Mouse (Mus musculus) erythroblast, embryonic 14.5 days (primary cell): Measurements from ENCODE around the gene Gapt.
"Not testable (repeated sequence)": the region's sequence is repeated elsewhere in the genome, so short reads cannot be mapped to it uniquely, and the experiment has no call there.

Source experiments
- GATA1 ChIP-seq: IDR thresholded peaks from 2 replicates; pipeline ENCODE4 v1.6.1; 2012; ENCODE audit warnings: low read length, inconsistent platforms, mixed read lengths
- TAL1 ChIP-seq: IDR thresholded peaks from 3 replicates; pipeline ENCODE4 v1.6.1; 2012; ENCODE audit warnings: low read length, inconsistent platforms, mixed read lengths

DNA sequence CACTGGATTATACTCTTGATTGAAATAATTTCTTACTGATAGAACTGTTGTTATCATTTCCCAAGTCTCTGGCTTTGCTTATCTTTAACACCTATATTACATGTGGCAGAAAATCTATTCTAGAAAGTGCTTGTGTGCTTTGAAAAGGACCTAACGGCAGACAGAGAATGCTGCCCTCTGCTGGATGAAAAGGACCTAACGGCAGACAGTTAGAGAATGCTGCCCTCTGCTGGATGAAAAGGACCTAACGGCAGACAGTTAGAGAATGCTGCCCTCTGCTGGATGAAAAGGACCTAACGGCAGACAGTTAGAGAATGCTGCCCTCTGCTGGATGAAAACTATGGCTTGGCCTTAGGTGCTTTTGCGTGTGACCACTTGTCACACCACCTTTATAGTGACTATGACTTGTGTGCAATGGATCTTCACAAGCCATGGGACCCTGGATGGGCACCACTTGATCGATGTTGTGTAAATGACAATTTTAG, 11.6 kb upstream of the Gapt start:
- not testable (repeated sequence) for TF ChIP-seq GATA1, TAL1
